Mouse (Mus musculus) 3134 (cell line): ENCODE measurements around the gene Nupr1.

Source experiments
- DNase-seq: peaks from one replicate; pipeline ENCODE4 v3.0.0-alpha.2; 2011; ENCODE audit warnings: low spot score; ENCODE audit not compliant: insufficient read length; ENCODE audit errors: extremely low read depth

Nupr1 gene

DNA sequence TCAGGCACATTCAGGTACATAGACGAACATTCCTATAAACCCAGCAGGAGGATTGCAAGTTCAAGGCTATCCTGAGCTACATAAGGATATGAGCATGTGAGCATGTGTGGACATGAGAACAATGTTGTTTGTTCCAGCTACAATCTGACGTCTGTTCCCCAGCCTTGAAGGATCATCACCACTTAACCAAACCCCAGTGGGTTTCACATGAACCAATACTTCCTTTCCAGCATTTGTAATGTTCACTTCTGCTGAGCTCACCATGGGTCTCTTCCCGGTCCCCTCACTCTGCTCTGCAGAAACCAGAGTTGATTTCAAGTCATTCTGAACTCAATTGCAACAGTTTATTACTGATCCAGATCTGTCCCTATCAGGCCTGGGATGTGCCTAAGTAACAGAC lies 28.0 kb downstream of the Nupr1 start:
- no peak for DNase-seq

- DNase-seq = no peak
Observed at GRCm38 (mm10) chr7:126601896-126602295, 28.8 kb downstream of the Nupr1 start.

DNA sequence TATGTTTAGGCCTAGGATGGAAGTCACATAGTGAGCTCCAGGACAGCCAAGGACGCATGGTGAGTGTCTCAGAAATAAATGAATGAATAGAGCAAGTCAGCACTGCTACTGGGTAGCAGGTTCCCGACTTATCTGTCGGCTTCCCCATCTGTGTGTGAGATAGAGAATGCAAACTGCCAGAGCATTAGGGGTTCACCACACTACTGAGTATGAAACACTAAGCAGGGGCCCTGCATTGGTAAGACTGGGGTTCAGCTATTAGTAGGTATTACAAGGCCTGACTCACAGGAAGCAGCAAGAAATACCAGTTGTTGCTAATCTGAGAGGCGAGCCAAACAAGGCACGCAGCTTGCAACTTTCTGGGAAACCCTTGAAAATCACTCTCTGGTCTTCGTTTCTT lies 31.7 kb downstream of the Nupr1 start:
- DNase-seq = no peak

GRCm38 (mm10) chr7:126596414-126596813 lies 34.2 kb downstream of the Nupr1 start:
- no peak for DNase-seq

GRCm38 (mm10) chr7:126595890-126596289 lies 34.8 kb downstream of the Nupr1 start:
- DNase-seq = no peak

DNA sequence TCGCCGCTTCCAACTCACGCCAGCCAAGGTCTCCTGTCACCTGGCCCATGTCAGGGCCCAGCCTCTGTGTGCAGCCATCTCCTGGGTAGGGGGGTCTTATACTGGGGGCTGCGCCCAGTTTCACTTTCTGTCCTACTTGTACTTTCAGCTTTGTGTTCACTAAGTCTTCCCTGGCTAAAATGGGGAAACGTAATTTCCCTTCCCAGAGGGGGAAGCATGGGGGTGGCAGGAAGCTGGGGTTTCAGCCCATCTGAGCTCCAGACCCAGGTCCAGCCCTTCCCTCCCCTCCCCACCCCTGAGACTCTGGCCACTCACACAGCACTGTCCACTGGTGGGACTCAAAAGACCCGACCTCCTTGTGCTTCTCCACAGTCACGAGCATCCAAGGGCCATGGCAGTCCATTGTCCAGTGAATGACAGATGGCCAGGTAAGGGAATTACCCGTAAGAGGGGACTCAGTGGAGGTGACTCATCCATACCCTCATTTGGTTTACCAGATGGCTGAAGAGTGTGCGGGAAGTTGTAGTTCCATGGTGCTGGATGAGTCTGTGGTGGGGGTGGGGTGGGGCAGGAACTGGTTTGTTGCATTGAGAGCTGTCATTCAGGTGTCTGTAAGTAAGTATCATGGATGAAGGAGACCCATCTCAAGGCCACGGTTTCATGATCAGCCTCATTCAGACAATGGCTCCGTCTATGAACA lies 35.6 kb downstream of the Nupr1 start, which contains the start of gene Il27:
Il27 (minus strand) TSS at position 80 of the 700 bp plus-strand sequence.
- DNase-seq = no peak

GRCm38 (mm10) chr7:126587779-126588178 lies 42.9 kb downstream of the Nupr1 start:
- peak; percentile 68 for DNase-seq

GRCm38 (mm10) chr7:126586839-126587238 lies 43.8 kb downstream of the Nupr1 start:
- DNase-seq = peak; percentile 25

DNA sequence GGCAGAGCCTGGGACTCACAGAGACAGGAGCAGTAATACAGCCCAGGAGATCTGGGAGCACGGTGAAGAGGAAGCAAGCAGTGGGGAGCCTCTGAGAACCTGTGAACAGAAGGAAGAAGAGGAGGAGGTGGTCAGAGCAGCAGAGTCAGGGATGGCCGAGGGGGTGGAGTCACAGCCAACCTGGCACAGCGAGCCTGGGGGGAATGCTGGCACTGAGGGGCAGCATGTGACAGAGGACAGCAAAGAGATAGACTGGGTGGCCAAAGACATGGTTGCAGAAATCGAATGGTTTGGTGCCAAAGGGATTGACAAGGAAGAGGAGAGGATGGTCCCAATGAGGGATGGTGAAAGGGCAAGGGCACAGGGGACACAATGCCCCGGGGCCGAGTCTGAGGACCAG lies 44.9 kb downstream of the Nupr1 start, which contains the start of gene Cln3:
Cln3 (minus strand) TSS at position 101 of the 400 bp plus-strand sequence.
- no peak for DNase-seq

GRCm38 (mm10) chr7:126584506-126584977 lies 46.1 kb downstream of the Nupr1 start, which contains the start of gene Apobr:
TSS of gene Apobr (plus strand) at chr7:126584942.
- DNase-seq = no peak

GRCm38 (mm10) chr7:126583761-126584160 lies 46.9 kb downstream of the Nupr1 start:
- no peak for DNase-seq

DNA sequence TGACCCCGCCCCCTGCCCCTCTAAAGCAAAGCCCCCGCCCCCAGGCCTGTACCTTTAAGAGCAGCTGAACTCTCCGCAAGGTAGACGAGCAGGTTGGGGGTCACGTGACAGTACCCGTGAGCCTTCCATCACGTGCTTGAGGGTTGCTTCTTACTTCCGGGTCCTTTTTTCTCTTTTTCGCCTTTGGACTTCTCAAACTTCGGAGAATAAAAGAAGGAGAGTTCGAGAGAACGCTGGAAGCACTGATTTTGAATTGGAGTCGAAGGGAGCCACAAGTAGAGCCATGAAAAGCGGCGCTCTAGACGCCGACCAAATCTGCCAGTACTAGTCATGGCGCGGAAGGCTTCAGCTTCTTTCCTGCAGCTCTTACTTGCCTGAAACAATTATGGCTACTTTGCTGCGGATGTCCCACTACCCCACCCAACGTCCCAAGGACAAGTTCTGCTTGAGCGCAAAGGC lies 47.4 kb downstream of the Nupr1 start:
- peak; percentile 63 for DNase-seq

- no peak for DNase-seq
Observed at GRCm38 (mm10) chr7:126582759-126583158, 47.9 kb downstream of the Nupr1 start.

- no peak for DNase-seq
Observed at GRCm38 (mm10) chr7:126581661-126582060, 49.0 kb downstream of the Nupr1 start.

- DNase-seq = peak; percentile 39
Observed at GRCm38 (mm10) chr7:126579172-126579571, 51.5 kb downstream of the Nupr1 start.

GRCm38 (mm10) chr7:126576946-126577345 lies 53.7 kb downstream of the Nupr1 start:
- DNase-seq = no peak
